Mouse (Mus musculus) urinary bladder, postnatal 14 days (tissue): ENCODE data around the gene Ewsr1.

Experiments
- DNase-seq: peaks from one replicate; pipeline ENCODE4 v3.0.0; 2021; ENCODE audit warnings: low spot score

Ewsr1 gene

GRCm38 (mm10) chr11:5057856-5058641 lies 41.0 kb downstream of the Ewsr1 start, which contains the start of gene Rasl10a:
Rasl10a (plus strand) TSS chr11:5058128.
- DNase-seq: peak; percentile 39

GRCm38 (mm10) chr11:5057541-5057855 lies 41.6 kb downstream of the Ewsr1 start:
- DNase-seq: no peak

GRCm38 (mm10) chr11:5057064-5057463 lies 42.0 kb downstream of the Ewsr1 start:
- no peak for DNase-seq

GRCm38 (mm10) chr11:5055945-5056938 lies 42.8 kb downstream of the Ewsr1 start:
- DNase-seq: no peak

- DNase-seq: no peak
Measured at GRCm38 (mm10) chr11:5054874-5055273, 44.2 kb downstream of the Ewsr1 start.

- no peak for DNase-seq
Measured at GRCm38 (mm10) chr11:5054151-5054550, 44.9 kb downstream of the Ewsr1 start.

- DNase-seq: no peak
Measured at GRCm38 (mm10) chr11:5052200-5052854, 46.7 kb downstream of the Ewsr1 start.

GRCm38 (mm10) chr11:5051629-5052028 lies 47.4 kb downstream of the Ewsr1 start:
- DNase-seq: no peak

- no peak for DNase-seq
Measured at GRCm38 (mm10) chr11:5046321-5046926, 52.6 kb downstream of the Ewsr1 start.

- DNase-seq: no peak
Measured at GRCm38 (mm10) chr11:5042645-5043381, 56.3 kb downstream of the Ewsr1 start.

- no peak for DNase-seq
Measured at GRCm38 (mm10) chr11:5041144-5041780, 57.8 kb downstream of the Ewsr1 start.

- no peak for DNase-seq
Measured at GRCm38 (mm10) chr11:5040585-5040984, 58.5 kb downstream of the Ewsr1 start.

GRCm38 (mm10) chr11:5037146-5037854 lies 61.8 kb downstream of the Ewsr1 start:
- peak; percentile 72 for DNase-seq

- no peak for DNase-seq
Measured at GRCm38 (mm10) chr11:5035421-5035820, 63.6 kb downstream of the Ewsr1 start.

GRCm38 (mm10) chr11:5033136-5033535 lies 65.9 kb downstream of the Ewsr1 start:
- no peak for DNase-seq

GRCm38 (mm10) chr11:5032706-5033105 lies 66.4 kb downstream of the Ewsr1 start:
- no peak for DNase-seq

GRCm38 (mm10) chr11:5028228-5028627 lies 70.8 kb downstream of the Ewsr1 start:
- DNase-seq: no peak

- DNase-seq: no peak
Measured at GRCm38 (mm10) chr11:5025108-5025507, 74.0 kb downstream of the Ewsr1 start.
